ENCODE assay signal across 23 mouse cellular contexts in genomic region chr2:85255610-85256009, GRCm38 (mm10). TPM values are rescaled to one million over a fixed set of nuclear protein-coding genes. Genes with fewer than 3 reads are reported as not detected.
DNase-seq lines count a peak whose midpoint lies in the region; ATAC-seq and TF ChIP-seq lines count a peak whose summit lies in the region.
"Had no signal": no experiment of that assay in that cellular context is flagged by ENCODE, and none has a peak within 500 bp of the region (broad histone marks: within the 10 kb centered on the region; RNA-seq: fewer than 3 reads in every experiment).

No protein-coding gene starts in this region.

- 53% methylated on average over 2 of the region's 2 CpGs for WGBS in intestine, embryonic 16.5 days
- 56% methylated on average over 2 of the region's 2 CpGs for WGBS in intestine, embryonic 15.5 days
- WGBS in intestine, postnatal 0 days = 33% methylated on average over 2 of the region's 2 CpGs
- WGBS in stomach, postnatal 0 days = 49% methylated on average over 2 of the region's 2 CpGs
- WGBS in midbrain, embryonic 13.5 days = 84% methylated on average over 2 of the region's 2 CpGs

- no peak overlapping the region for H3K4me3 ChIP-seq in intestine, embryonic 16.5 days (ENCODE audit: low read length)
- H3K4me3 ChIP-seq in intestine, embryonic 15.5 days (replicated peaks) = no peak overlapping the region
- H3K4me3 ChIP-seq in intestine, postnatal 0 days (ENCODE audit: low read depth, low read length) = no peak overlapping the region
- no peak overlapping the region for H3K4me3 ChIP-seq in stomach, postnatal 0 days (ENCODE audit: low read depth, low read length)
- no peak overlapping the region for H3K4me3 ChIP-seq in midbrain, embryonic 13.5 days (replicated peaks)

- ATAC-seq in intestine, embryonic 16.5 days = peak; percentile 55; the same call in 1 of the 2 replicates
- no peak for ATAC-seq in intestine, embryonic 15.5 days
- ATAC-seq in intestine, postnatal 0 days = peak; percentile 63
- ATAC-seq in stomach, postnatal 0 days (ENCODE audit: low FRiP score, low TSS enrichment) = 0 out of 2 replicates have a peak, but pooled peaks have one; percentile 59
- ATAC-seq in midbrain, embryonic 13.5 days = no peak
- ATAC-seq in megakaryocyte-erythroid progenitor cell, adult 5-6 weeks (replicated peaks; ENCODE audit: low FRiP score, low TSS enrichment, poor library complexity, severe bottlenecking) = no peak
- ATAC-seq: activated CD4-positive, CD25-positive, alpha-beta regulatory T cell, adult 4 months; CD4-positive, CD25-positive, alpha-beta regulatory T cell, adult 4 months; Patski had no signal

- TF ChIP-seq EP300 in stomach, postnatal 0 days (optimal IDR thresholded peaks at IDR 0.05) = no peak

- TF ChIP-seq CTCF in intestine, postnatal 0 days (IDR thresholded peaks at IDR 0.05; ENCODE audit: low read depth) = no peak
- TF ChIP-seq CTCF in stomach, postnatal 0 days (IDR thresholded peaks at IDR 0.05; ENCODE audit: low read depth) = no peak

- 0 out of 2 replicates have a peak, but pooled peaks cover 5% of the 10 kb centered on the region for H3K4me1 ChIP-seq in intestine, embryonic 16.5 days (ENCODE audit: control insufficient read depth, insufficient read depth, low read length)
- H3K4me1 ChIP-seq in intestine, embryonic 15.5 days (replicated peaks) = 0 out of 2 replicates have a peak, but pooled peaks cover 10% of the 10 kb centered on the region
- no peaks in the 10 kb centered on the region for H3K4me1 ChIP-seq in intestine, postnatal 0 days (replicated peaks; ENCODE audit: control insufficient read depth, insufficient read depth, low read length)
- peaks cover 5% of the 10 kb centered on the region; the same call in 1 of the 2 replicates for H3K4me1 ChIP-seq in stomach, postnatal 0 days (replicated peaks; ENCODE audit: control insufficient read depth, insufficient read depth)
- 0 out of 2 replicates have a peak, but pooled peaks cover 5% of the 10 kb centered on the region for H3K4me1 ChIP-seq in midbrain, embryonic 13.5 days (replicated peaks)

- no peaks in the 10 kb centered on the region for H3K27me3 ChIP-seq in intestine, embryonic 16.5 days (replicated peaks; ENCODE audit: control insufficient read depth, insufficient read depth, low read length)
- H3K27me3 ChIP-seq in intestine, embryonic 15.5 days (replicated peaks) = 0 out of 2 replicates have a peak, but pooled peaks cover 2% of the 10 kb centered on the region
- H3K27me3 ChIP-seq in intestine, postnatal 0 days (replicated peaks; ENCODE audit: control insufficient read depth, insufficient read depth, low read length) = no peaks in the 10 kb centered on the region
- H3K27me3 ChIP-seq in stomach, postnatal 0 days (ENCODE audit: control insufficient read depth, insufficient read depth, low read length) = no peaks in the 10 kb centered on the region
- no peaks in the 10 kb centered on the region for H3K27me3 ChIP-seq in midbrain, embryonic 13.5 days

- no peak overlapping the region for H3K9ac ChIP-seq in intestine, embryonic 16.5 days (ENCODE audit: low read depth, low read length)
- no peak overlapping the region for H3K9ac ChIP-seq in intestine, embryonic 15.5 days
- no peak overlapping the region for H3K9ac ChIP-seq in intestine, postnatal 0 days (ENCODE audit: low read depth, low read length)
- no peak overlapping the region for H3K9ac ChIP-seq in stomach, postnatal 0 days (ENCODE audit: low read length)
- H3K9ac ChIP-seq in midbrain, embryonic 13.5 days (replicated peaks) = no peak overlapping the region

- no peaks in the 10 kb centered on the region for H3K36me3 ChIP-seq in intestine, embryonic 16.5 days (ENCODE audit: control insufficient read depth, insufficient read depth, low read length)
- no peaks in the 10 kb centered on the region for H3K36me3 ChIP-seq in intestine, embryonic 15.5 days
- H3K36me3 ChIP-seq in intestine, postnatal 0 days (ENCODE audit: control insufficient read depth, insufficient read depth) = no peaks in the 10 kb centered on the region
- no peaks in the 10 kb centered on the region for H3K36me3 ChIP-seq in stomach, postnatal 0 days (ENCODE audit: control insufficient read depth, insufficient read depth, low read length)
- H3K36me3 ChIP-seq in midbrain, embryonic 13.5 days = no peaks in the 10 kb centered on the region
- H3K36me3 ChIP-seq: G1E had no signal

- no peak for DNase-seq in stomach, postnatal 0 days (ENCODE audit: low spot score)
- DNase-seq: adrenal gland, adult 2 months; adrenal gland, adult 8-10 months; adrenal gland, postnatal 10 days; adrenal gland, postnatal 14 days; adrenal gland, postnatal 25 days; adrenal gland, postnatal 36 days; B cell, adult 2 months; cerebellum, adult 11 months; cerebellum, adult 11-12 months; cerebellum, adult 18-20 months had no signal

- H3K9me3 ChIP-seq in intestine, embryonic 16.5 days (ENCODE audit: control insufficient read depth, low read length) = no peaks in the 10 kb centered on the region
- H3K9me3 ChIP-seq in intestine, embryonic 15.5 days = no peaks in the 10 kb centered on the region
- no peaks in the 10 kb centered on the region for H3K9me3 ChIP-seq in intestine, postnatal 0 days (ENCODE audit: control insufficient read depth)
- no peaks in the 10 kb centered on the region for H3K9me3 ChIP-seq in stomach, postnatal 0 days (ENCODE audit: control insufficient read depth, low read length)
- H3K9me3 ChIP-seq in midbrain, embryonic 13.5 days = no peaks in the 10 kb centered on the region
- H3K9me3 ChIP-seq: G1E had no signal

- H3K4me2 ChIP-seq in intestine, embryonic 16.5 days (ENCODE audit: low read depth, low read length) = no peak overlapping the region
- H3K4me2 ChIP-seq in intestine, embryonic 15.5 days (replicated peaks) = no peak overlapping the region
- H3K4me2 ChIP-seq in intestine, postnatal 0 days (replicated peaks; ENCODE audit: low read depth) = no peak overlapping the region
- H3K4me2 ChIP-seq in stomach, postnatal 0 days (replicated peaks; ENCODE audit: low read depth) = no peak overlapping the region
- no peak overlapping the region for H3K4me2 ChIP-seq in midbrain, embryonic 13.5 days (replicated peaks)

- H3K27ac ChIP-seq in intestine, embryonic 16.5 days (ENCODE audit: low read length) = no peak overlapping the region
- H3K27ac ChIP-seq in intestine, embryonic 15.5 days = no peak overlapping the region
- H3K27ac ChIP-seq in intestine, postnatal 0 days (ENCODE audit: low read depth, low read length) = no peak overlapping the region
- H3K27ac ChIP-seq in stomach, postnatal 0 days (replicated peaks) = no peak overlapping the region
- H3K27ac ChIP-seq in midbrain, embryonic 13.5 days = no peak overlapping the region

RNA-seq across cellular contexts. Expression of gene Lrrc55, which starts 58.6 kb away (rescaled TPM):
- polyA plus RNA-seq in intestine, embryonic 16.5 days (2015; fragmentation: Nextera tagmentation; extraction: Ambion mirVana) = 3.4 and 4.0 TPM in 2 replicates
- polyA plus RNA-seq in intestine, embryonic 15.5 days (2015; fragmentation: Nextera tagmentation; extraction: Ambion mirVana) = 4.2 and 4.4 TPM in 2 replicates
- polyA plus RNA-seq in intestine, postnatal 0 days (2015; fragmentation: Nextera tagmentation; extraction: Ambion mirVana) = 1.4 TPM in 2 replicates
- polyA plus RNA-seq in stomach, postnatal 0 days (2015; fragmentation: Nextera tagmentation; extraction: Ambion mirVana) = 1.1 and 1.2 TPM in 2 replicates
- polyA plus RNA-seq in midbrain, embryonic 13.5 days (2015; fragmentation: Nextera tagmentation; extraction: Ambion mirVana) = 7.0 and 7.6 TPM in 2 replicates
- not detected in 2 replicates for total RNA-seq in megakaryocyte-erythroid progenitor cell, adult 5-6 weeks (2014; fragmentation: Nextera tagmentation)
- not detected in 2 replicates for total RNA-seq in megakaryocyte-erythroid progenitor cell, adult 5-6 weeks (2017)
- total RNA-seq: CH12.LX, MEL had no signal
- polyA plus RNA-seq: activated CD4-positive, CD25-positive, alpha-beta regulatory T cell, adult 4 months; C2C12; CD4-positive, CD25-positive, alpha-beta regulatory T cell, adult 4 months; G1E had no signal

Comparison
In these comparisons a context has a peak if more than half of its experiments do, and no peak if none do; other contexts are left out.
1. ATAC-seq: peak in intestine, embryonic 16.5 days (single experiment), intestine, postnatal 0 days (single experiment) and stomach, postnatal 0 days (single experiment); none in intestine, embryonic 15.5 days (single experiment), midbrain, embryonic 13.5 days (single experiment) and megakaryocyte-erythroid progenitor cell, adult 5-6 weeks (single experiment).